Mouse (Mus musculus) adrenal gland, adult (tissue): Measurements from ENCODE around the gene Best1.
A peak's percentile ranks its signal among the peaks of the same experiment; 100 is the strongest.

ENCODE experiments used
- DNase-seq, 2 experiments: peaks; one replicate each; pipeline ENCODE4 v3.0.0; 2022 to 2023; ENCODE audit warnings: low spot score in 1 of 2; ENCODE audit not compliant: inconsistent age in 2 of 2

Gene Best1

GRCm38 (mm10) chr19:9992011-9992958 is 9.1 kb downstream of the Best1 start:
- peak in 1 of 2 experiments; percentile 55 for DNase-seq

- DNase-seq, result peak; percentile 82 to 94
Observed at GRCm38 (mm10) chr19:9991304-9991703, 10.1 kb downstream of the Best1 start.

- no peak for DNase-seq
Observed at GRCm38 (mm10) chr19:9989884-9990256, 11.6 kb downstream of the Best1 start.

GRCm38 (mm10) chr19:9989171-9989883 is 12.1 kb downstream of the Best1 start:
- peak; percentile 44 to 81 for DNase-seq

GRCm38 (mm10) chr19:9987593-9987992 is 13.8 kb downstream of the Best1 start:
- DNase-seq, result no peak

- no peak for DNase-seq
Observed at GRCm38 (mm10) chr19:9987192-9987591, 14.2 kb downstream of the Best1 start.

GRCm38 (mm10) chr19:9985900-9986421 is 15.5 kb downstream of the Best1 start:
- no peak for DNase-seq

GRCm38 (mm10) chr19:9985190-9985899 is 16.1 kb downstream of the Best1 start:
- DNase-seq, result no peak

GRCm38 (mm10) chr19:9984111-9985055 is 17.1 kb downstream of the Best1 start:
- DNase-seq, result peak in 1 of 2 experiments; percentile 56

- peak; percentile 84 to 93 for DNase-seq
Observed at GRCm38 (mm10) chr19:9982852-9983542, 18.4 kb downstream of the Best1 start.

GRCm38 (mm10) chr19:9982151-9982851 is 19.1 kb downstream of the Best1 start:
- DNase-seq, result peak; percentile 98

GRCm38 (mm10) chr19:9981621-9982020 is 19.8 kb downstream of the Best1 start:
- no peak for DNase-seq

GRCm38 (mm10) chr19:9980258-9980657 is 21.2 kb downstream of the Best1 start, which contains the start of gene Fth1:
Gene Fth1 (plus strand): TSS chr19:9980598.
- no peak for DNase-seq

GRCm38 (mm10) chr19:9979156-9979555 is 22.3 kb downstream of the Best1 start:
- no peak for DNase-seq

GRCm38 (mm10) chr19:9978431-9978951 is 22.9 kb downstream of the Best1 start:
- peak; percentile 87 to 93 for DNase-seq

- DNase-seq, result peak in 1 of 2 experiments; percentile 39
Observed at GRCm38 (mm10) chr19:9977085-9977484, 24.3 kb downstream of the Best1 start.

GRCm38 (mm10) chr19:9974853-9975252 is 26.6 kb downstream of the Best1 start:
- DNase-seq, result peak in 1 of 2 experiments; percentile 62

- DNase-seq, result no peak
Observed at GRCm38 (mm10) chr19:9968081-9968787, 33.2 kb downstream of the Best1 start.
